Mouse (Mus musculus): ENCODE measurements around the gene Pigs.

Gene Pigs

GRCm38 (mm10) chr11:78327634-78328511 lies at the start of gene Pigs:
Gene Pigs (plus strand): TSS chr11:78328415.
- DNase-seq: peak; percentile 98

DNA sequence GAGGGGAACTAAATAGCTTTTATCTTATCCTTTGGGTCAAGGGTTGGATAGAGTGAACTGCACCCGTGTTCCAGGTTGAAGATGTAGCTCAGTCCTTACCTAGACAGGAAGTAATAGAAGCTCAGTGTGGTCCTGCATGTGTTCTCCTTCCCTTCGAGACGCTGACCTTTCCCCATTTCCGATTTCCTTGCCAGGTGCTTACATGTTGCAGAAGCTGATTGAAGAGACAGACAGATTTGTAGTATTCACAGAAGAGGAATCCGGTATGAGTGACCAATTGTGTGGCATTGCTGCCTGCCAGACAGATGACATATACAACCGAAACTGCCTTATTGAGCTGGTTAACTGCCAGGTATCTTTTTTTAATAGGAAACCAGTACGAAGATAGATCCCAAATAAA lies 49.4 kb upstream of the Pigs start:
- no peak for DNase-seq

DNA sequence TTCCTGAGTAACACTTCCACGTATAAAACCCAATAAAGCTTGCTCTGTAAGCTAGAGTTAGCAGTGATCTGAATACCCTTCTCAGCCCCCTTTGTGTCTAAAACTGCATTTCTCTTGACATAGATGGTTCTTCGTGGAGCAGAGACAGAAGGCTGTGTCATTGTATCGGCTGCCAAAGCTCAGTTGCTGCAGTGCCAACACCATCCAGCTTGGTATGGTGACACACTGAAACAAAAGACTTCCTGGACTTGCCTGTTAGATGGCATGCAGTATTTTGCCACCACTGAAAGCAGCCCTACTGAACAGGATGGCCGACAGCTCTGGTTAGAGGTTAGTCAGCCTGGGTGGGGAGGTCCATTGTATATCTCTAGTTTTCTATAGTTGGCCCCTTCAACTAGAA lies 48.6 kb upstream of the Pigs start:
- DNase-seq: no peak

DNA sequence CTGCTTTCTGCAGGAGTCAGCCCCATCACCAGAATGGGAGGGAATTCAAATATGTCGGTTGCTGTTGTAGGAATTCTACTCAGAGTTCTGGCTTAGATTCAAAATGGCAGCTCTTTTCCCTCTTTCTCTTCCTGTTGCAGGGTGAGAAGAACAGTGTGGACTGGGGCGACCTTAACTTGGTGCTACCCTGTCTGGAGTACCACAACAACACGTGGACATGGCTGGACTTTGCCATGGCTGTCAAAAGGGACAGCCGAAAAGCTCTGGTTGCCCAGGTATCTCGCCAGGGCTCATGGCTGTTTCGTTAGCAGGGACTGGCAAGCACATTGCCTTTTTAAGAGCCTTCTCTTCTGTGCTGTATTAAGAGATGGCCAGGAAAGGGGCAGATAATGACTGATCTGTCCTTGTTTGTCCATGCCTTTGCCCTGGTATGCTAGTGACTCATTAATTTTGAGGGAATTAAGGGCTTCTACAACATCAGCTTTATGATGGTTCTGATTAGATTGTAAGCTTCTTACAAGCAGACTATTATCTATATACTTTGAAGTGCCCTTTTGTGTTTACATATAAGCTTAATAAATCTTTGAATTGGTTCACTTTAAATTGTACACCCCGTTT lies 39.0 kb upstream of the Pigs start:
- no peak for DNase-seq

GRCm38 (mm10) chr11:78290654-78291053 lies 37.6 kb upstream of the Pigs start, which contains the start of gene BC030499:
Gene BC030499 (plus strand): TSS chr11:78290841.
- DNase-seq: no peak

DNA sequence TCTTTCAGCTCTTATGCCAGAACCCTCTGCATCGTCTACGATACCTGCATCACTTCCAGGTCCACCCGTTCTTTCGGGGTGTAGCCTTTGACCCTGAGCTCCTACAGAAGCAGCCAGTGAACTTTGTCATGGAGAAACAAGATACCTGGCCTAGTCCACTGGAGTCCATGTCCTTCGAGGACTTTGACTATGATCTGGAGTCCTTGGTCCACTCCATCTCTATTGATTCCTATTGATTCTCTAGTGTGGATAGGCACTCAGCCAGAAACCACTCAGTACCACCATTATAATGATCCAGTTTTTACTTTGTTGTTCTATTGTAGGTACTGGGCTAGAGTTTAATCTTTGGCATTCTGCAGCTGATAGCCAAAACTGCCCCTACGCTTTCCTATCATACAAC lies 33.6 kb upstream of the Pigs start:
- DNase-seq: no peak

GRCm38 (mm10) chr11:78300917-78301316 lies 27.3 kb upstream of the Pigs start:
- no peak for DNase-seq

DNA sequence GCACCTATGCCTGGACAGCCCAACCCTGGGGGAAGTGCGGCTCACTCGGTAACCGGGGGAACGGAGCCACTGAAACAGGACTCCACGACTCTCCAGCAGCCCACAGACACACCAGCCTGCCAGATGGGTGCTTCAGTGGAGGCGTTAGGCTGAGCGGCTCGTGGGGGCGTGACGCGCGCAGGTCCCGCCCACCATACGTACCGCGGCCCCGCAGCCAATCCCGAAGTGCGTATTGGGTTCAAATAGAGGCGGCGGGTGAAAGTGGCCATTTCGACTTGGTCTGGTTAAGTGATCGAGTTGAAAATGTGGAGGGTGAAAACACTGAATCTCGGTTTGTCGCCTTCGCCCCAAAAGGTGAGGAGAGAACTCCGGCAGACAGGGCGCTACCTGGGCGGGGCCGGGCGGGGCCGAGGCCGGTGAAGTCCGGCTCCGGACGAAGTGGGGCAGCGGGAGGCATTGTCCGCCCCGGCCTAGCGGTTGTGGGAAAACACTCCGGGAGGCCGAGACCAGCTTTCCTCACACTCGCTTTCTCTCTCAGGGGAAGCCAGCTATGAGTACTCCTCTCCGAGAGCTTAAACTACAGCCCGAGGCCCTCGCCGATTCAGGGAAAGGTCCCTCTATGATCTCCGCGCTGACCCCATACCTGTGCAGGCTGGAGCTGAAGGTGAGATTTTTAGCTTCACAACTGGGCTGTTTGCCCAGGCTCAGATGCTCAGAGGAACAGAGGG lies 26.7 kb upstream of the Pigs start, which contains the start of gene Spag5:
Gene Spag5 (plus strand): TSS at position 173 of the 728 bp plus-strand sequence.
- peak; percentile 96 for DNase-seq

DNA sequence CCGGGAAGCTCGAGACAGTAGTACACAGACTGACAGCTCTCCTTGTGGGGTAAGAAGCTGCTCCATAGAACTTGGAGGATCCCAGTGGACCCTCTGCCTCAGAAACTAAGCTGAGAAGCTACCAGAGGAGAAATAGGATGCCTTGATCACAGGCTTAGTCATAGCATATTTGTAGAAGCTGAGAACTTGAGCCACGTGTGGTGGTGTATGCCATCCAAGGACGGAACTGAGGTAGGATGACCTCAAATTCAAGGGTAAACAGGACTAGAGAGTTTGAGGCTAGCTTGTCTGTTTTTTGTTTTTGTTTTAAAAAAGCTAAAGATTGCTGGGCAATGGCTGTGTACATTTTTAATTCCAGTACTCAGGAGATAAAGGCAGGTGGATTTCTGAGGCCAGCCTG lies 22.9 kb upstream of the Pigs start:
- no peak for DNase-seq

GRCm38 (mm10) chr11:78310861-78311511 lies 17.2 kb upstream of the Pigs start:
- no peak for DNase-seq

- DNase-seq: no peak
Measured at GRCm38 (mm10) chr11:78313662-78314061, 14.6 kb upstream of the Pigs start.

- DNase-seq: no peak
Measured at GRCm38 (mm10) chr11:78318411-78318810, 9.8 kb upstream of the Pigs start.

DNA sequence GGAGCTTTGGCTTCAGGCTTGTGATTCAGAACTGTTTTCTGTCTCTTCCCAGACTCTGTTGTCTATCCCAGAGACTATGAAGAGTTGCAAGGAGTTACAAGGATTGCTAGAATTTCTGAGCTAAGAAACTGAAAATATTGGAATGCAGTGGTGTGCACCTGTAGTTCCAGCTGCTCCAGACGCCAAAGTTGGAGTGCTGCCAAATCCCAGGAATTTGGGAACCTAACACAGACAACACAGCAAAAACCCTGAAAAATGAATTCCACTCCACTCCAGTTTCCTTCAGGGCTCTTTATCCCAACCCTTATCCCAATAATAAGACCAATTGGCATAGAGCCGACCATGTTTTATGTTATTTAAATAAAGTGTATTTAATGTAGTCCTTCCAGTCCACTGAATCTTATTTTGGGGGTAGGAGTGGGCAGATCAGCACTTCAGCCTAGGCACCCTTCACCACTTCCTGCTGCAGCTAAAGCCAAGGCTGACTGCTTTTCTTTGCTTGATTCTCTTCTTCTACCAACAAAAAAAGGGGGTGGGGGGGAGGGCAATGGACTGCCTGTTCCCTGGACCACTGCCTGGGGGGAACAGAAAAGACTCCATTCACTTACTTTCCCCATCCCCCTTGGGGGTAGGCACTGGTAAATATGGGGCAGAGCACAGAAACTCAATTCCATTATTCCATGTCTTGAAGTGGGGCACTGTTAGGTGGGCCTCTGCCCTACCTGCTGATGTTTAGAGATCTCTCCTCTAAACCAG lies 6.0 kb upstream of the Pigs start:
- DNase-seq: no peak

DNA sequence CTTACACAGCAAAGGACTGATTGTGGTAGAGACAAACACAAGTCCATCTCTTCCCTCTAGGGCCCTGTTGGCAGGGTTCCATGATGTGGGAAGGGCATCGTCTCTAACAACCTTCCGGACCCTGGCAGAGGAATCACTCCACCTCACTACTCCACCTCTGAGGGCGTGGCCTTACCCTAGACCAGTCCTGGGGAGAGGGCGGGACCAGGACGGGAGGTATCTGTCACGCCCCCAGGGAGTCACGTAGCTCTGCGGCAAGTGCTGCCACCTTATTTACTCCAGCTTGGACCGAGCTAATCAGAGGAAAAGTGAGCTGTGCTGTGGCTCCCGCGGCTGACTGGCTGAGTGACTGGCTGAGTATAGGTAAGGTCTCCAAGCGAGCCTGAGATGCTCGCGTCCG lies 5.4 kb upstream of the Pigs start, which contains the start of gene Aldoc:
Gene Aldoc (plus strand): TSS at position 109 of the 400 bp plus-strand sequence.
- DNase-seq: peak; percentile 87

DNA sequence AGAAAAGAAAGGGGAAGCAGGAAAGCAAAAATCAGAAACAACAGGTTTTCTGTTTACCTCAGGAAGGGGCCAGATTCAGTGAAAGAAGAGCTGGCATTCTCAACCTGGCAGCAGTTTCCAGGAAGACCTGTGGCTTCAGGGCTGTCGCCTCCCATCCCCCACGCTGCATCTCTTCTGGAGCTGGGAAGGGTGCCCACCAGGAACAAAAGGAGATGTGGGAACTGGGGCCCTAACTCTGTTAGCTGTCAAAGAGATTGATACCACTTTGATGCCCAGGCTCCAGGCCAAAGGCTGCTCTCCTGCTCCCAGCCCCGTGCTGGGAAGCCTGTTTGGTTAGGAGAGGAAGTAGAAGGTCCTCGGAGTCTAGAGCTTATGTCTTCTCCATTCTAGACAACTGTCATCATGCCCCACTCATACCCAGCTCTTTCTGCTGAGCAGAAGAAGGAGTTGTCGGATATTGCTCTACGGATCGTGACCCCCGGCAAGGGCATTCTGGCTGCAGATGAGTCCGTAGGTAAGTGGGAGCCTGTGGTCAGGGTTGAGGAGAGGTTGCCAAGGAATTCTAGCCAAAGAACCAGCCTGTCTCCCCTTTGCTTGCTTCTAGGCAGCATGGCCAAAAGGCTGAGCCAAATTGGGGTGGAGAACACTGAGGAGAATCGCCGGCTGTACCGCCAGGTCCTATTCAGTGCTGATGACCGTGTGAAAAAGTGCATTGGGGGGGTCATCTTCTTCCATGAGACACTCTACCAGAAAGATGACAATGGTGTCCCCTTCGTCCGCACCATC lies 4.0 kb upstream of the Pigs start:
- DNase-seq: no peak

DNA sequence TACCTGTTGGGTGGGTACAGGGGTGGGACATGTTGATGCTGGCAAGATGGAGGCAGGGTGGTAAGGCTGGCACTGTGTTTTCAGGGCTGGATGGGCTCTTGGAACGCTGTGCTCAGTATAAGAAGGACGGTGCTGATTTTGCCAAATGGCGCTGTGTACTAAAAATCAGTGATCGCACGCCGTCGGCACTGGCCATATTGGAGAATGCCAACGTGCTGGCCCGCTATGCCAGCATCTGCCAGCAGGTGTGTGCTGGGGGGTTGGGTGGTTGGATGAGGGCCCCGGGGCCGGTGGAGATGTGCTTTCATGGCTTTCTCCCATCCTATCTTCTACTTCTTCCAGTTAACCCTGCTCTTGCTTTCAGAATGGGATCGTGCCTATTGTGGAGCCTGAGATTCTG lies 3.2 kb upstream of the Pigs start:
- DNase-seq: no peak

GRCm38 (mm10) chr11:78327215-78327614 lies 1.0 kb upstream of the Pigs start:
- DNase-seq: no peak

GRCm38 (mm10) chr11:78328512-78329056 lies 369 bp downstream of the Pigs start:
- DNase-seq: no peak

- no peak for DNase-seq
Measured at GRCm38 (mm10) chr11:78332676-78333075, 4.5 kb downstream of the Pigs start.

- no peak for DNase-seq
Measured at GRCm38 (mm10) chr11:78333992-78334391, 5.8 kb downstream of the Pigs start.

DNA sequence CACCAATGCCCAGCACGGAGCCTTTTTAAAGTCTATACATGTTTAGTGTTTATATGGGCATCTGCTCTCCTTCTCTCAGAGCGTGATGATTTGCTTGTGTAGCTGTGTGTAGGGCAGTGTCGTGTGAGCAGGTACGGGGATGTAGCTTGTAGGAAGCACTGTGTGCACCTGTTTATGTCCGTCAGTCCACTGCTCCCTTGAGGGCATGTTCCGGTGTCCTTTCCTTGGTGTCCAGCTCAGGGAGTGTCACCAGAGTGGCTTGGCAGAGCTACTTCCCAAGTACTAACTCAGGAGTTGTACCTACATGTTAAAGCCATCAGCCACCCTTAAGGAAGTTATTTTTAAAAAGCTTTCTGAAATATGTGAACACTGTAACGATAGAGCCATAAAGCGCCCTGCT lies 8.8 kb downstream of the Pigs start:
- no peak for DNase-seq

Measured in embryo, embryonic 11 days (tissue).